Mouse (Mus musculus): Measurements from ENCODE around the gene Ccdc38. TPM values are rescaled to one million over a fixed set of nuclear protein-coding genes. Genes with fewer than 3 reads are reported as not detected.

Gene Ccdc38
- polyA plus RNA-seq (2012; rRNA removed) = 0.03 TPM in 1 of 2 replicates, not detected in the other

GRCm38 (mm10) chr10:93540431-93541210 is at the start of gene Ccdc38:
TSS of gene Ccdc38 (plus strand) at chr10:93540632.
- Histone ChIP-seq H3K4me1 (ENCODE audit: control insufficient read depth, insufficient read depth, low read length) (peaks cover 5% of the 10 kb centered on the region), H3K36me3 (ENCODE audit: control insufficient read depth, insufficient read depth, low read length) (no peaks in the 10 kb centered on the region), H3K27ac (ENCODE audit: insufficient read depth, low read depth, low read length) (no peak within 1 kb of the TSS), H3K27me3 (replicated peaks; ENCODE audit: control insufficient read depth, insufficient read depth, low read length) (no peaks in the 10 kb centered on the region), H3K4me3 (ENCODE audit: insufficient read depth, low read depth, low read length) (peak within 1 kb of the TSS; percentile 48)
- 34% methylated on average over 17 of the region's 17 CpGs for WGBS
- peak; percentile 5 for DNase-seq
- TF ChIP-seq POLR2A (IDR thresholded peaks at IDR 0.05; ENCODE audit: low read depth, low read length) = no peak
- no peak for TF ChIP-seq CTCF (conservative IDR thresholded peaks at IDR 0.05; ENCODE audit: insufficient read depth, insufficient read length, low read depth, low read length)

- TF ChIP-seq POLR2A (IDR thresholded peaks at IDR 0.05; ENCODE audit: low read depth, low read length) = no peak
- no peak for TF ChIP-seq CTCF (conservative IDR thresholded peaks at IDR 0.05; ENCODE audit: insufficient read depth, insufficient read length, low read depth, low read length)
- H3K36me3 ChIP-seq (ENCODE audit: control insufficient read depth, insufficient read depth, low read length) = no peaks in the 10 kb centered on the region
- H3K4me3 ChIP-seq (ENCODE audit: insufficient read depth, low read depth, low read length) = no peak overlapping the region
- WGBS = 16% methylated on average over 10 of the region's 10 CpGs
- H3K27ac ChIP-seq (ENCODE audit: insufficient read depth, low read depth, low read length) = no peak overlapping the region
- no peaks in the 10 kb centered on the region; the same call in 1 of the 2 replicates for H3K27me3 ChIP-seq (replicated peaks; ENCODE audit: control insufficient read depth, insufficient read depth, low read length)
- H3K4me1 ChIP-seq (ENCODE audit: control insufficient read depth, insufficient read depth, low read length) = no peaks in the 10 kb centered on the region
- DNase-seq = no peak
These were observed 39.6 kb upstream of the Ccdc38 start for GRCm38 (mm10) chr10:93500864-93501263.

- Histone ChIP-seq H3K36me3 (ENCODE audit: control insufficient read depth, insufficient read depth, low read length) (no peaks in the 10 kb centered on the region), H3K27ac (ENCODE audit: insufficient read depth, low read depth, low read length) (no peak overlapping the region), H3K4me1 (ENCODE audit: control insufficient read depth, insufficient read depth, low read length) (no peaks in the 10 kb centered on the region), H3K4me3 (ENCODE audit: insufficient read depth, low read depth, low read length) (no peak overlapping the region), H3K27me3 (replicated peaks; ENCODE audit: control insufficient read depth, insufficient read depth, low read length) (no peaks in the 10 kb centered on the region; the same call in 1 of the 2 replicates)
- WGBS = 76% methylated on average over 10 of the region's 10 CpGs
- no peak for DNase-seq
- TF ChIP-seq POLR2A (IDR thresholded peaks at IDR 0.05; ENCODE audit: low read depth, low read length) = no peak
- no peak for TF ChIP-seq CTCF (conservative IDR thresholded peaks at IDR 0.05; ENCODE audit: insufficient read depth, insufficient read length, low read depth, low read length)
These were observed 39.1 kb upstream of the Ccdc38 start for GRCm38 (mm10) chr10:93501346-93501745.

GRCm38 (mm10) chr10:93508383-93508970 is 32.0 kb upstream of the Ccdc38 start:
- Histone ChIP-seq H3K36me3 (ENCODE audit: control insufficient read depth, insufficient read depth, low read length) (no peaks in the 10 kb centered on the region), H3K4me3 (ENCODE audit: insufficient read depth, low read depth, low read length) (no peak overlapping the region), H3K27me3 (replicated peaks; ENCODE audit: control insufficient read depth, insufficient read depth, low read length) (no peaks in the 10 kb centered on the region), H3K27ac (ENCODE audit: insufficient read depth, low read depth, low read length) (no peak overlapping the region), H3K4me1 (ENCODE audit: control insufficient read depth, insufficient read depth, low read length) (no peaks in the 10 kb centered on the region)
- TF ChIP-seq POLR2A (IDR thresholded peaks at IDR 0.05; ENCODE audit: low read depth, low read length) (no peak), CTCF (conservative IDR thresholded peaks at IDR 0.05; ENCODE audit: insufficient read depth, insufficient read length, low read depth, low read length) (no peak)
- no peak for DNase-seq
- WGBS = 78% methylated on average over 7 of the region's 7 CpGs

GRCm38 (mm10) chr10:93509532-93510153 is 30.8 kb upstream of the Ccdc38 start:
- DNase-seq = no peak
- Histone ChIP-seq H3K36me3 (ENCODE audit: control insufficient read depth, insufficient read depth, low read length) (no peaks in the 10 kb centered on the region), H3K4me3 (ENCODE audit: insufficient read depth, low read depth, low read length) (no peak overlapping the region), H3K27me3 (replicated peaks; ENCODE audit: control insufficient read depth, insufficient read depth, low read length) (no peaks in the 10 kb centered on the region), H3K27ac (ENCODE audit: insufficient read depth, low read depth, low read length) (no peak overlapping the region), H3K4me1 (ENCODE audit: control insufficient read depth, insufficient read depth, low read length) (no peaks in the 10 kb centered on the region)
- TF ChIP-seq POLR2A (IDR thresholded peaks at IDR 0.05; ENCODE audit: low read depth, low read length) = no peak
- no peak for TF ChIP-seq CTCF (conservative IDR thresholded peaks at IDR 0.05; ENCODE audit: insufficient read depth, insufficient read length, low read depth, low read length)
- 77% methylated on average over 15 of the region's 15 CpGs for WGBS

- 19% methylated on average over 1 of the region's 1 CpGs for WGBS
- no peaks in the 10 kb centered on the region for H3K27me3 ChIP-seq (replicated peaks; ENCODE audit: control insufficient read depth, insufficient read depth, low read length)
- H3K4me3 ChIP-seq (ENCODE audit: insufficient read depth, low read depth, low read length) = no peak overlapping the region
- H3K4me1 ChIP-seq (ENCODE audit: control insufficient read depth, insufficient read depth, low read length) = no peaks in the 10 kb centered on the region
- TF ChIP-seq CTCF (conservative IDR thresholded peaks at IDR 0.05; ENCODE audit: insufficient read depth, insufficient read length, low read depth, low read length) = no peak
- no peak for TF ChIP-seq POLR2A (IDR thresholded peaks at IDR 0.05; ENCODE audit: low read depth, low read length)
- DNase-seq = no peak
- no peaks in the 10 kb centered on the region for H3K36me3 ChIP-seq (ENCODE audit: control insufficient read depth, insufficient read depth, low read length)
- H3K27ac ChIP-seq (ENCODE audit: insufficient read depth, low read depth, low read length) = no peak overlapping the region
These were observed 25.0 kb upstream of the Ccdc38 start for GRCm38 (mm10) chr10:93515419-93515818.

- no peaks in the 10 kb centered on the region for H3K27me3 ChIP-seq (replicated peaks; ENCODE audit: control insufficient read depth, insufficient read depth, low read length)
- H3K4me1 ChIP-seq (ENCODE audit: control insufficient read depth, insufficient read depth, low read length) = no peaks in the 10 kb centered on the region
- H3K27ac ChIP-seq (ENCODE audit: insufficient read depth, low read depth, low read length) = no peak overlapping the region
- H3K36me3 ChIP-seq (ENCODE audit: control insufficient read depth, insufficient read depth, low read length) = no peaks in the 10 kb centered on the region
- H3K4me3 ChIP-seq (ENCODE audit: insufficient read depth, low read depth, low read length) = no peak overlapping the region
- WGBS = 81% methylated on average over 12 of the region's 12 CpGs
- DNase-seq = no peak
- TF ChIP-seq POLR2A (IDR thresholded peaks at IDR 0.05; ENCODE audit: low read depth, low read length) (no peak), CTCF (conservative IDR thresholded peaks at IDR 0.05; ENCODE audit: insufficient read depth, insufficient read length, low read depth, low read length) (no peak)
These were observed 24.5 kb upstream of the Ccdc38 start for GRCm38 (mm10) chr10:93515927-93516326.
